In the genomic region with DNA sequence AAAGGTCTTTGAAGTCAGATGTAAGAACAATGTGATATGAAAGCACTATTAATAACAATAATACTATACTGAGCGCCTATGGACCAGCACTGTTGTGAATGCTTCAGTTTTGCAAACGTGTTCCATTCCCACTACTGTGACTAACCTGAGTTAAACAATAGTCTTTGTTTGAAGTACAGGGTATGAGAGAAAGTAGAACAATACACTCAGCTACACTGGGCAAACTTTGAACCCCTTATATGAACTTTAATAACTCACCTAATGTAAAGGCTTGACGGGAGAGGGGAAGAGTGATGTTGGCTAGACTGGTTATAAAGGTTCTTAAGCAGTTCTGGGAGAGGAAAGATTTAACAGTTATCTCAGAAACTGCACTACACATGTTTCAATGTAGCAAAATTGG, we compare ENCODE assay signal across 20 mouse cellular contexts.
"Had no signal": no experiment of that assay in that cellular context is flagged by ENCODE, and none has a peak within 500 bp of the region (broad histone marks: within the 10 kb centered on the region; RNA-seq: fewer than 3 reads in every experiment).

No protein-coding gene starts in this region.

- H3K4me2 ChIP-seq: liver, embryonic 15.5 days; lung, embryonic 14.5 days; midbrain, embryonic 12.5 days; neural tube, embryonic 13.5 days; neural tube, embryonic 15.5 days had no signal

- H3K36me3 ChIP-seq: liver, embryonic 15.5 days; midbrain, embryonic 10.5 days; midbrain, embryonic 12.5 days; neural tube, embryonic 15.5 days had no signal

- H3K4me1 ChIP-seq: midbrain, embryonic 10.5 days; neural tube, embryonic 13.5 days; neural tube, embryonic 15.5 days had no signal

- DNase-seq: lung, adult 18-20 months; lung, embryonic 14.5 days; lung, postnatal 10 days; lung, postnatal 4 days; midbrain, embryonic 14.5 days; retina, postnatal 1 day; right cerebral cortex, adult 18-20 months; right cerebral cortex, postnatal 25 days; right cerebral cortex, postnatal 4 days; spleen, adult 18-20 months; thymus, adult 2 months; thymus, postnatal 25 days; thymus, postnatal 4 days had no signal

- H3K9me3 ChIP-seq: liver, embryonic 15.5 days; midbrain, embryonic 10.5 days; midbrain, embryonic 12.5 days; neural tube, embryonic 13.5 days; neural tube, embryonic 15.5 days had no signal

- H3K27ac ChIP-seq: liver, embryonic 15.5 days; midbrain, embryonic 10.5 days; midbrain, embryonic 12.5 days; neural tube, embryonic 13.5 days; neural tube, embryonic 15.5 days had no signal

- H3K4me3 ChIP-seq: liver, embryonic 15.5 days; midbrain, embryonic 10.5 days; midbrain, embryonic 12.5 days; myocyte; neural tube, embryonic 13.5 days; neural tube, embryonic 15.5 days had no signal

- H3K27me3 ChIP-seq: liver, embryonic 15.5 days; midbrain, embryonic 12.5 days; neural tube, embryonic 13.5 days; neural tube, embryonic 15.5 days had no signal

- H3K9ac ChIP-seq: liver, embryonic 15.5 days; lung, embryonic 14.5 days; midbrain, embryonic 12.5 days; neural tube, embryonic 13.5 days; neural tube, embryonic 15.5 days had no signal

- ATAC-seq: midbrain, embryonic 16.5 days had no signal
